Mouse (Mus musculus): ENCODE measurements around the gene Rnf144b.
A peak's percentile ranks its signal among the peaks of the same experiment; 100 is the strongest.

Gene Rnf144b

DNA sequence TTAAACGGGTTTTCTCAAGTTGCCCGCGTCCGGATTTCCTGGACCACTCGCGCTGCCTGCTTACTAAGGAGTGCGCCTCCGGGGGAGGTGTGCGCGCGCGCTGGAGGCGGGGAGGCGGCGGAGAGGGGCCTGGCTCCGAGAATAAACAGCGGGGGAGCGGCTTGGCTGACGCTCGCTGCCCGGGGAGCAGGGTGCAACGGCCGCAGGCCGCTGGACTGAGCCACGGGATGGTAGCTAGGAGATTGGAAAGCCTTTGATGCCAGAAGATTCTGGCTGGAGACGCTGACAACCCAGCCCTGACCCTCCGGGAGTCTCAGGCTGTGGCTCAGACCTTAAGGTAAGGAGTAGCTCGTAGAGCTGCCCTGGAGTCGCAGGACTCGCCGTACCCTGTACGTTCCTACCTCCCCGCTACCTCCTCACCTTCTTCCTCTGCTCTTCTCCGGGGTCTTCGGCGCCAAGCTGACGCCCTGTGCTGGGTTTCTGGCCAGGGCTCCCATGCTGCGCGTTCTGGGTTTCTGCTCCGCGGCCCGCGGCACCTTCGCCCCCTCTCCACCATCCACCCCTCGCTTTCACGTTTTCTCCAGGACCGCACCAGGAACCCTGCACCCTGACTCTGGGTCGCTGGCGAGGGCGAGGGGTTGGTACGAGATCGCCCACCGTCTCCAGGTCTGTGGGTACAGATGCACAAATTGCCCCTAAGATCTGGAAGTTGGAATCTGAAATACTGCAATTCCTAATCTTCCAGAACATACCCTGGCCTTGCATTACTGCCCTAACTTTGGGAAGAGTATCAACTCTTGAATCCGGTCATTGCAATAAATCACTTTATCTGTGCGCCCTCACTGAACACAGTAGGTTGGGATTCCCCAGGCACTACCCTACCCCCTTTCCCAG is at the start of gene Rnf144b:
TSS of gene Rnf144b (plus strand) at position 120 of the 894 bp plus-strand sequence.
- peak; percentile 72 to 77 for DNase-seq

DNA sequence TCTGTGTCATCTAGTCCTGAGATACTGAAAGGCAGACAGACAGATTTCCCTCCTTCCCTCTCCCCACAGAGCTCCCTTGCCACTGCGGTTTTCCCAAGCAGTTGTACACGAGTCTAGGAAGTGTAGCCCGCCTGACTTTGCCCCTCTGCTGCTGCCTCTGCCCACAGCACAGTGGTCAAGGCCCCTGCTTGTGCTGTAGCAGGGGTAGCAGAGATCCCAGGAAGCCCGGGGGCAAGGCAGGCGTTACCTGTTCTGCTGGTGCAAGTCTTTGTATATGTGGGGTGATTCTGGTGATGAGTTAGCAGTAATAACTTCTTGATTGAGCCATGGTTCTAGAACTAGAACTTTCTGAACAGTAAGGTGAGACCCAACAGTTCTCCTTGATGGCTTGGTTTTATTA is 46.3 kb upstream of the Rnf144b start:
- no peak for DNase-seq

DNA sequence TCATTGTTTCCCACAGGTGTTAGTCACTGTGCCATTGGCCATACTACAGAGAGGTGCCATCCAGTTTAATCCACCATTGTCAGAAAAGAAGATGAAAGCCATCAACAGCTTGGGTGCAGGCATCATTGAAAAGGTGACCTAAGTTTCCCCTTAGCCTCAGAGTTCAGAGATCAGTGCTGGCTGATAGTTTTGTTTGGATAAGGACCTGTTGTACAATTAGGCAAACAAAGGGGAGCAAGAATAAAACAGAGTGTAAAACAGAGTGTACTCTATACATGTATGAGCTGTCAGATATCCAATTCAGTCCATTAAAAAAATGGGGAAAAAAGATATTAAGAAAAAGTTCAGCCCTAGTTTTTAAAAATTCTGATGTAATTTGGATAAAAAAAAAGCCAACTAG is 45.1 kb upstream of the Rnf144b start:
- DNase-seq: no peak

DNA sequence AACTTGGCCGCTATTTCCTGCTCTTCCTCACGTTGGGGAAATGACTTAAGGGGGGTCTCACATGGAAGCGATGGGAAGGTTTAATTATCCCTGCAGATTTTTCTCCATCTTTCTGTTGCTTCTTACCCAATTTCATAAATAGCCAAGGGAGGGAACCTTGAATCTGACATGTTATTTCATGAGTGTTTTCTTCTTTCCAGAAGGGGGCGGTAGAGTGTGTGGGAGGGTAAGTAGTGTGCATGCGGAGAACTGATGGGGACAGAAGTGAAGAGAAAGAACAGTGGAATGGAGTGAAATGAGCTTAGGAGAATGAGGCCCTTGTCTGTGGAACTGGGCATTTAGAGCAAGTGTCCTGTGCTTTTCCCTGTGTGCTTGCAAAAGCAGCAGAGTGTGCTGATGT is 43.7 kb upstream of the Rnf144b start:
- no peak for DNase-seq

DNA sequence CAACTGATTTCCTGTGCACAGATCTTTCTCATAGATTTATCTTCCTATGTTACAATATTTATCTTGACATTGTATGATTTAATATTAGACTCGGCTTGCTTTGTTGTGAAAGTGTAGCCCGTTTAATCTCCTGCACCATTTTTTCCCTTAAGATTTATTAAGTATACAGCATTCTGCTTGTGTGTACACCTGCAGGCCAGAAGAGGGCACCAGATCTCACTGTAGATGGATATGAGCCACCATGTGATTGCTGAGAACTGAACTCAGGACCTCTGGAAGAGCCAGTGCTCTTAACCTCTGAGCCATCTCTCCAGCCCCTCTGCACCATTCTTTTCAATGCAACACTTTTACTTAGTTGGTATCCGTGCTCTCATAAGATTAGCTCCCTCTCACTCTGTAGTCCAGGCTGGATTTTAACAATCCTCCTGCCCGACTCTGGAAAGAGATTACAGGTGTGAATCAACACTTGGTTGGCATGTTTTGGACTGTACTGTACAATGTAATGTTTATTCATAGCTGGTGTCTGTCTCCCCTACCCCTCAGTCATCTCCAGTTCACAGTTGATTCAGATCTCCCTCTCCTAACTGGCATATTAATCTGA is 41.5 kb upstream of the Rnf144b start:
- peak in 1 of 2 experiments; percentile 24 for DNase-seq

DNA sequence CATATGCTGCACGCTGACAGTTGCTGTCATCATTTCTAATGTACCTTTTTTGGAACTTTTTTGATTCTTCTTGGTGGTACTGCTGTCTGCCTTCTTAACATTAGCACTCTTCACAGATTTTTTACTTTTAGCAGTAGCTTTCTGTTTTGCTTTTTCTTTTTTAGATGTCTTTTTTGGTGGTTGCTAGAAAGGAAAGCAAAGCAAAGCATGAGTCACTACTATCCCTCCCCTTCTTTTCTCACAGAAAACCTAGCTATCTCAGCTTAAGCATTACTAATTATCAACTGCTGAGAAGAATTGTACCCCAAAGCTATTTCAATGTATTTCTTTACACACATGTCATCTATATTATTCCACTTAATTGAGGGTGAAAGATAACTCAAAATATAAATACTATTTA is 34.0 kb upstream of the Rnf144b start:
- DNase-seq: no peak

DNA sequence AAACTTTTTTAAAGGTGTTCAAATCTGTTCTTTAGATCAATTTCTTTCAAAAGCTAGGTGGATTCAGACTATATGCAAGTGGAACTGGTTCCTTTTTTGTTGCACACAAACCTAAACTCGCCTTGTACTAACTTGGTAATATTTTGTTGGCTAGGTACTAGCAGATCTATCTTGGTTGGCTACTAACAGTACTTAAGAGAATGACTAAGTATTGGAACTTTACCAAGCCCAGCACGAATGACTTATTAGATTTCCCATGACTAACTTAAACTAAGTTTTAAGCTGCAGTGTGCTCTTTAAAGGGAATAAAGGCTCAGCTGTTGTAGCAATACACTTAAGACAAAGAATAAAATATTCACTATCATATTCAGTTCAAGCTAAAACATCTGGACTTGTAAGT is 33.2 kb upstream of the Rnf144b start:
- DNase-seq: no peak

DNA sequence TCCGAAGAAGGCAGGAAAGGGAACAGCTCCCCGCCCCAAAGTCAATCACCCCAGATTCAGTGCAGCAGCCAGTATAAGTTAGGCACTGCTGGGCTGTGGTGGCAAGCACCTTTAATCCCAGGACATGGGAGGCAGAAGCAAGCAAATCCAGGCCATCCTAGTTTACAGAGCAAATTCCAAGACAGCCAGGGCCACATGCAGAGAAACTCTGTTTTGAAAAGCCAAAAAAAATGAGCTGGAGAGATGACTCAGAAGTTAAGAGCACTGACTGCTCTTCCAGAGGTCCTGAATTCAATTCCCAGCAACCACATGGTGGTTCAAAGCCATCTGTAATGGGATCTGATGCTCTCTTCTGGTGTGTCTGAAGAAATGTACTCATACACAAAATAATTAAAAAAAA is 28.7 kb upstream of the Rnf144b start:
- DNase-seq: no peak

DNA sequence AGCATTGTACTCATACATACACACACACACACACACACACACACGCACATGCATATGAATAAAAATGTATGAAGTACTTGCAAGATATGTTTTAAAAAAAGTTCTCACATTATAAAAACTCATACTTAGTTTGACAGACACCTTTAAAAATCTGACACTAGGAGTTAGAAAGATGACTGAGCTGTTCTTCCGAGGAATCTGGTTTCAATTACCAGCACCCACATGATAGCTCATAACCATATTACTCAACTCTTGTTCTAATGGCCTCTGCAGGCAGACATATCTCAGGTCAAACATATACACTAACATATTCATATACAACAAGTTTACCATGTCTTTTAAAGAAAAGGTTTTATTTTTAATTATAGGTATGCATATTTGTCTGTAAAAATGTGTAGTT is 25.9 kb upstream of the Rnf144b start:
- no peak for DNase-seq

DNA sequence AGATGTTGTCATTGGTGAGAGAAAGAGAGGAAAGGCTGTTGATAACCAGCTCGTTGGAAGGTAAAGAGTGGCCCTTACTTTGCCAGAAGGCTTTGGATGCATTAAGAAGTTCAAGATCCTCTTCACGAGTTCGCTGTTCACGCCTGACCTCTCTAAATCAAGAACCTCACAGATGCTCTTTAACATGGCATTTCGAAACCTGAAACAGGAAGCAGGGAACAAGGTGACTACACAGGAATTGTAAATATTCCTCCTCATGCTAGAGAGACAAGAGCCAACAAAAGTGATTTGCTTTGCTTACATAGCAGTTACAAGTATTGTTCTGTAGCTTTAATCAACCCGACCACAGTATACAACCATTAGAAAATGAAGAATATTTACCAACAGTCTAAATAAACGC is 23.2 kb upstream of the Rnf144b start:
- DNase-seq: no peak

DNA sequence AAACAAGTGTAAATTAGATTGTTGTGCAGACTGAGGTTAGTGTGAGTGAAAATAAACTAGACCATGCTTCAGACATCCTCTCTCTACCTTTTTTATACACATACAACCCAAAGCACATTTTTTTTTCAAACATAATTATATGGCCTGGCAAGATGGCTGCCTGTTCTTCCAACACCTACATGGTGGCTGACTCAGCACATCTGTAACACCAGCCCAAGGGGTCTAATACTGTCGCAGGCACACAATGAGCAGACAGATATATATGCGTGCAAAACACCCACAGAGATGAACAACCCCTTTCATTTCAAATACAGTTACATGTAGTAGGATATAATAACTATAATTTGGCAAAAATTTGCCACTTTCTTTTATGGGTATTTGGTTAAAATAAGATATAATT is 21.9 kb upstream of the Rnf144b start:
- DNase-seq: no peak

DNA sequence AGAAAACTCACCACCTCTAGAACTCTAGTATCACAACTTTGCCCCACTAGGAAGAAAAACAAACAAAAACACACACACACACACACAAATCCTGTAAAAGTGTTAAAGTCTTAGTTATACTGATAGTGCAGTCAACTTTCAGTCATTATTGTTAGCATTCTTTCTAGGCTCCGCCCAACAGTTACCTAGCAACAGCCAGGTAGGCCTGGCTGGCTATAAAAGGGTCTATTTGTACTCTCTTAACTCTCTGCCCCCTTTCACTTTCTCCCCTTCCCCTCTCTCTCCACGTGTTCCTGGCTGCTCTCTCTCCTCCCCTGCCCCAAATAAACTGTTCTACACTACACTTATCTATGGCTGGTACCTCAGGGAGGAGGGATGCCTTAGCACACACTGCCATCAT is 18.3 kb upstream of the Rnf144b start:
- DNase-seq: no peak

DNA sequence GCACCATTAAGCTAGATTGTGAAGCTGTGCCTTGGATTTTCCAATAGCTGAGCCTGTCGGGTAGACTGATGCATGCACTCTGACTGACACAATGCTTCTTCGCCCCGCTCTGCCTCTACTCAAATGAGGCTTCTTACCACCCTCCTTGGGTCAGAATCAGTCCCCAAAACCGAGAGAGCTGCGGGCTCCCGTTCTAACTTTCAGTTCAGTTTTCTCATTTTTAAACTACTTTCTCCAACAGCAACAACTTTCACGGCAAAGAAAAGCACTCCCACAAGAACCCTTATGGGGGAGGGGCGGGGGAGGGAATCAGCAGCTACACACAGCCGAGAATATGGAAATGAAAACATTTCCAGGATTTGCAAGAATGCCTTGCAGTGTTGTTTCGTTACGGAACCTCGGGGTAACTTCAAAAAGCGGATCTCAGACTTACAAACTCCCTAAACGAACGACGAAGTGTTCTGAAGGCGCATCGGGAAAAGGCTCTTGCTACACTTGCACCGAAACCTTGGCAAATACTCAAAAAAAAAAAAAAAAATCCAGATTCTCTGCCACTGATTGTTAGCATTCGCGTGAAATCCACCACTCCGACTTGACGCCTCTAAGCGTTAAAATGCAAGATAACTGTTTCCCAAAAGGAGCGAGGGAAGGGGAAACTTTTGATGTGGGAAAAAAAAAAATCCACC is 17.5 kb upstream of the Rnf144b start:
- peak; percentile 15 to 18 for DNase-seq

DNA sequence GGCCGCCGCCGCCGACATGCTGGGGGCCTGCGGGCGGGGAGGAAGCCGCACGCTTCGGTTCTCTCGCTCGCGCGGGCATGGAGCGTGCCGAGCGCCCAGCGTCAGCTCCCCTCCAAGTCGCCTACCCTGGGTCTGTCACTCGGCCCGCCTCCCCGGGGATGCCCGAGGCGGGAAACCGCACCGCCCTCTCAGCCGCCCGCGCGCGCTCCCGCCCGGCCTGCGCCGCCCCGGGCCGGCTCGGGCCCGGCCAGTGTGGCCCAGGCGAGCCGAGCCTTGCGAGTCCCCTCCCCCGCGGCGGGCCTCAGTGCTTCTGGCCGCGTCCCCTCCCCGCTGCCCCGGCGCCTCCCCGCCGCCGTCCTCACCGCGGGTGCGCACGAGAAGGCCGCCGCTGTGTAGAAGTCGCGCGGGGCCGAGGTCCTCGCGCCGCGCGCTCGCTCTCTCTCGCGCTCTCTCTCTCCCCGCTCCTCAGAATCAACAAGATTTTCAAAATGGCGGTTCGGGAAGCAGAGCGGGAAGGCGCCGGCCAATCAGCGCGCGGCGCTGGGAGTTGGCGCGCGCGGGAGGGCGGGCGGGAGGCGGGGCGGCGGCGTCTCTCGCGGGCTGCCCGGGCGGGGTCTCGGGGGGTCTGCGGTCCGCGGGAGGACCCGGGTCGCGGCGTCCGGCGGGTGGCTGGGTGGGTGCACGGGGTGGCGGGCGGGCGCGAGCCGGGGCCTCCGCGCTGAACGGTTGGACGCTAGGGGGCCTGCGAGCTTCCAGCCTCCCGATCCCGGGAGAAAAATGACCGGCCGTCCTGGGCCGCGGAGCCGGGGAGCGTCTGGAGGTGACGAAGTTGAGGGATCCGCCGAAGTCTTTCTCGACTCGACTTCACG is 16.5 kb upstream of the Rnf144b start, which contains the start of gene Dek:
TSS of gene Dek (minus strand) at position 491 of the 869 bp plus-strand sequence.
- DNase-seq: peak; percentile 84 to 87

DNA sequence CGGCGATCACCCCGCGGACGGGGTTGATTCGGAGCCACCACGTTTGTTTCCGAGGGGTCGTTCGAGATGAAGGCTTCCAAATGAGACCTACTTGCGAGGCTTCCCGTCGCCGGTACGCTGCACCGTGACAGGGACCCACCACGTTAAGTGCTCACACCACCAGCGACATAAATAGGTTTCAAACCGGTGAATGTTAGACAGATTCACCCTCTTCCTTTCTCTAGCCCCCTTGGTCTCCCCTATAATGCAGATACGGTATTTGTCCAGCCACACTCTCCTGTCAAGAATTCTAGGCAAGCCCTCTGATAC is 15.9 kb upstream of the Rnf144b start:
- DNase-seq: no peak

DNA sequence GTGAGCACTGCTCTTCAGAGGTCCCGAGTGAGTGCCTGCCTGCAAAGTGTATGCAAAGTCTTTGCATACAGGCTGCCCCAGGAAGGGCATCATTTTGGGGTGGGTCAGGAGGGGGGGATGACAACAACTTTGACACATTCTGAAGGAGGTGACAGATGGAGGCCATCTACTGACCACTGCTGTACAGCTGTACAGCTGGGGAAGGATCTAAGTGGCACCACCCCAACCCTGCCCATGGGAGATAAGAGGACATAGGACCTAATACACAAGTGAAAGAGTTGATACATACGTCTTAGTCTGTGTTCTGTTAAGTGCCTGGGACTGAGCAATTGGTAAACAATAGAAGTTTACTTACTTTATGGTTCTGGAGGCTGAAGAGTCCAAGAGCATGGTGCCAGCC is 13.2 kb upstream of the Rnf144b start:
- no peak for DNase-seq

DNA sequence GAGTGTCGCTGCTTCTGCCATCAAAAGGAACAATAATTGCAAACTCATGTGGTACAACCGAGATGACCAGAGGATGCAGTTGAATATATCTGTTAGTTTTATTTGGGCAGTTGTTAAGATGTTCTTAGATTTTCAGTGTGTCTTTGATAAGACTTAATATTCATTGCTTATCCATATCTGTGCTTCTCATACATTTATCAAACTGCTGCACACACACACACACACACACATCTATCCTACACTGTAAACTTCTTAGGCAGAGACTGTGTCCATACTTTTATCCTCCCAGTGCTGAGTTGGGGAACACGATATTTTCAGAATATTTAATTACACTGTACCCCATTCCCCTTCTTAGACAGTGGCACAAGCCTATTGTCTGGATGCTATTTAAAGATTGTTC is 11.3 kb upstream of the Rnf144b start:
- no peak for DNase-seq

DNA sequence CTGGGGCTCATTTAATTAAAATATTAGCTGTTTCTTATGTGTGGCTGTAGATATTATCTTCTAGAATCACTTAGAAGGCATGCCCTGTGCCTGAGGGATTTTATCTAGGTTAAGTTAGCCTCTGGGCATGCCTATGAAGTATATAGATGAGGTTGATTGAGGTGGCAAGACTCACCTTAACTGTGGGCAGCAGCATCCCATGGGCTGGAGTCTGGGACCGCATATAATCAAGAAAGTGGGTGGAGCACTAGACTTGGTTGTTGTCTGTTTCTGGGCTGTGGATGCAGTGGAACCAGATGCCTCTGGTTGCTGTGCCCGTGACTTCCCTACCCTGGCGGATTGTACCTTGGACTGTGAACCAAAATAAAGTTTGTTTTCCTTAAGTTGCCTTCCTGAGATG is 10.4 kb upstream of the Rnf144b start:
- no peak for DNase-seq

DNA sequence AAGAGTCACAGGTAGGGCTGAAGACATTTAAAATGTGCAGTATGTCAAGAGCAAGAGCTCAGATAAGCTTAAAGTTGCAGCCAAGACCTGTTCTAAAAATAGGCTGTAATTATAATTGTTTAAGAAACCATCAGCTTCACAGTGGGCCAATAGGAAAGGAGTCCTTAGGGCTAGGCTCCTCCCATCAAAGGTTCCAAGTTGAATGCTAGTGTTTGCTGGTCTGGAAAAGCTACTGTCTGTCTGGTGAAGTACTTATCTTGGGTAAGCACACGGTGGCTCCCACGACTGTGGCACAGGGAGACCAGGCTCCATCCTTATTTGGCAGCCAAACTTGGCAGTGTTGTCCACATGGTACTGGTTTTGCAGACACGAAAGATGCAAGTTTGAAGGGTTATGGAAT is 9.5 kb upstream of the Rnf144b start:
- DNase-seq: no peak

DNA sequence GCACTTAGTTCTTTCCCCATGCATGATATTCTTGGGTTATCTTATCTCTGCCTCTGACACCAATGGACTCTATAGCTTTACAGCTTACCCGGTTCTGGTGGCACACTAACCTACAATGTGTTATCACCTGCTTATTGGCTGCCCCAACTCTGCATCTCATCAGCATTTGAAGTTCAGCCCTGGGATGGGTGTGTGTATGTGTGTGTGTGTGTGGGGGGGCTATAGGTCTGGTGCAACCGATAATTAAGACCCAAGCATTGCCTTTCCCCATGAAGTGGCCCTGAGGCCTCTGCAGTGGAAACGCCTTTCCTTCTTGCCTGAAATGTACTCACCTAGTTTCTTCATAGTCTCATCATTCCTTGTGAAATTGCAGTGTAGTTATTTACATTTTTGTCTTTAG is 6.5 kb upstream of the Rnf144b start:
- no peak for DNase-seq

DNA sequence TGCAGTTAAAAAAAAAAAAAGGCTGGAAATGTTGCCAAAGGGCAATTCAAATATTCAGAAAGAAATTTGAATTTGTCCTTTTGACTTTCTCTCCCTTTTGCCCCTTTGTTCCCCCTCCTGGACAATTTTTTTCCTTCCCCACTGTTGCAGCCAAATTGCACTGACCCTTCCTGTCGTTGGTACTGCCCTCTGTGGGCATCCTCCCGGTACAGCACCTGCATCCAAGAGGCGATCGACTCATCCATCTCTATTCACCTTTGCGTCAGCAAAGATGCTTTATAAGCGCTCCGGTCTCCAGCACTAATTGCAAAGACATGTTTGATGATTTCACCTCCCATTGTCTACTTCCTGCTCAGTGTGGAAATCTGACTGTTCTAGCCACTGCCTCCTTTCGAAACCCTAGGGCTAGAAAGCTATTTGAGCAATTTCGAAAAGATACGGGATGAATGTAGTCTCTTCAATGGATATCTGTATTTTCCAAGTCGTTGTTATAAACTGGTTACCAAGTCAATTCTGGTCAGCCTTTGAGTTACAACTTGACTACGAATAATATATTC is 1.0 kb upstream of the Rnf144b start:
- DNase-seq: no peak

DNA sequence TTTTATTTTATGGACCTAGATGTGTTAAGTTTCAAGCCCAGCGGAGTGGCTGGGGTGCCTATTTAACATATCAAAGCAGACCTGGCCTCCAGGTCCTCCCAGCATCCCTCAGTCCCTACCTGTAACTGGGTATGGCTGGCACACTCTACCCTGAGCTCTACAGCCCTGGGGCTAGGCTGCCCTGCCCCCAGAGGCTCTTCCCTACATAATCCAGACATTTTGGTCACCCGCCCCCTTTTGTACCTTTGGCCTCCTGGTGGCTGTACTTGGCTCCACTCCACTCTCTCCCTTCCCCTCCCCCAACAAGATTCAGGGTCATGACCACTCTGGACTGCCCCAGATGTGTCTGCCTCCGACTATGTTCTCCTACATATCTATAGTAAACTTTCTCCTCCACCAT is 2.0 kb downstream of the Rnf144b start:
- DNase-seq: no peak

DNA sequence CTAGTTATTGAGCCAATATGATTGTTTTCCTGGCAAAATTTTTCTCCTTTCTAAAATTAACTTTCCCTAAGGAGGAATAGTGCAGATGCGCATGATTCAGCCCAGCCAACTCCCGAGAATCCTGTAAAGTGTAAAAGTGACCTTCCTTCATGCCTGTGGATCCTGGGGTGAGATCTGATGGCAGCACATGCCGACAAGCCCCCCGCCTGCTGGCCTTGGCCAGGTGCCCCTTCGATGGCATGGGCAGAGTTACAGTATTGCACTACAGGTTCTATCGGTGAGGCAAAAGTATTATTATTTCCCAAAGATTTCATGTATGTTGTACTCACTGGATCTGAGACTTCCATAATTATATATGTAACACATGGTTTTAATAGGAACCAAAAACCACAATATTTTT is 2.5 kb downstream of the Rnf144b start:
- no peak for DNase-seq
